Mouse (Mus musculus): ENCODE results near the gene Mapre1.

DNA sequence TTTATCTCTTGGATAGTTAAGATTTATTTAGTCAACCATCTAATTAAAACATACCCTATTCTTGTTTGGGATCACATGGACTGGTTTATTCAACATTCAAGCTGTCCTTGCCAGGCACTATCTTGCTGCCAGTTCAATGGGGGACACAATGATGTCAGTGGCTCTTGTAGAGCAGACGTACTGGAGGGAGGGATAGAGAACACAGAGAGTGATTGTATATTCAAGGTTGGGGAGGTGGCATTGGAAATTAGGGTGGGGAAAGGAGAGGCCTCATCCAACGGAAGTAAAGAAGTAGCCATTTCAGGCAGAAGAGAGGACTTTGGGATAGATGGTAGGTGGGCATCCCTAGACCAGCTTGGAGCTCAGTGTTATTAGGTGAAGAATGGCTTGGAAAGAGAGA lies 16.2 kb upstream of the Mapre1 start:
- TF ChIP-seq CTCF (IDR thresholded peaks at IDR 0.05; ENCODE audit: control insufficient read depth, insufficient read depth, insufficient replicate concordance, low read depth, low read length) (no peak), POLR2A (IDR thresholded peaks at IDR 0.05; ENCODE audit: control insufficient read depth, low read depth, low read length) (no peak)
